Mouse (Mus musculus) neural tube, embryonic 14.5 days (tissue): ENCODE results near the gene Ptchd3. TPM values are rescaled to one million over a fixed set of nuclear protein-coding genes. Genes with fewer than 3 reads are reported as not detected.

Experiments used
- ATAC-seq: fragments of 200-750 bp; cut with Nextera tagmentation; 2 replicates; pipeline ENCODE4 v1.8.0; 2017; ENCODE audit warnings: low read depth, mild to moderate bottlenecking, moderate TSS enrichment, moderate library complexity
- H3K27ac ChIP-seq: fragments of 300-500 bp; sonication (generic); 2 replicates; pipeline ENCODE4 v1.5.1; 2014; ENCODE audit warnings: low read depth, mild to moderate bottlenecking, control low read depth, low read length, moderate library complexity, mixed read lengths
- H3K27me3 ChIP-seq: fragments of 300-500 bp; sonication (generic); 2 replicates; pipeline ENCODE4 v1.6.1; 2014; ENCODE audit warnings: low read length; ENCODE audit not compliant: control insufficient read depth, insufficient read depth
- H3K36me3 ChIP-seq: fragments of 300-500 bp; sonication (generic); 2 replicates; pipeline ENCODE4 v1.6.1; 2014; ENCODE audit warnings: low read length, mixed read lengths; ENCODE audit not compliant: control insufficient read depth, insufficient read depth
- H3K4me1 ChIP-seq: fragments of 300-500 bp; sonication (generic); 2 replicates; pipeline ENCODE4 v1.6.1; 2014; ENCODE audit warnings: low read length; ENCODE audit not compliant: control insufficient read depth, insufficient read depth
- H3K4me2 ChIP-seq: fragments of 300-500 bp; sonication (generic); 2 replicates; pipeline ENCODE4 v1.6.1; 2014; ENCODE audit warnings: mild to moderate bottlenecking, low read depth, low read length, control low read depth
- H3K4me3 ChIP-seq: fragments of 300-500 bp; sonication (generic); 2 replicates; pipeline ENCODE4 v1.5.1; 2014; ENCODE audit warnings: low read depth, low read length, control low read depth, mixed read lengths
- H3K9ac ChIP-seq: fragments of 300-500 bp; sonication (generic); replicated peaks from 2 replicates; pipeline ENCODE4 v1.6.1; 2014; ENCODE audit warnings: low read depth, mild to moderate bottlenecking, control low read depth, low read length, mixed read lengths
- H3K9me3 ChIP-seq: fragments of 300-500 bp; sonication (generic); 2 replicates; pipeline ENCODE4 v1.6.1; 2016; ENCODE audit warnings: low read length; ENCODE audit not compliant: control insufficient read depth
- WGBS: fragments of 180-500 bp; shearing (Covaris S2); extraction: QIAGEN DNeasy Blood & Tissue Kit; methylation state at CpG from one replicate; pipeline ENCODE4 v1.1.7; 2014; 5-methylcytosine and 5-hydroxymethylcytosine counted together
- polyA plus RNA-seq: library from polyadenylated mRNA; unstranded; fragments of >200 nt; fragmentation: Nextera tagmentation; extraction: Ambion mirVana; gene quantifications from 2 replicates; pipeline ENCODE4 v1.2.1, GENCODE M21; 2014

The Ptchd3 gene
- polyA plus RNA-seq, 1 experiment from 2014 or later: 0.13 TPM

DNA sequence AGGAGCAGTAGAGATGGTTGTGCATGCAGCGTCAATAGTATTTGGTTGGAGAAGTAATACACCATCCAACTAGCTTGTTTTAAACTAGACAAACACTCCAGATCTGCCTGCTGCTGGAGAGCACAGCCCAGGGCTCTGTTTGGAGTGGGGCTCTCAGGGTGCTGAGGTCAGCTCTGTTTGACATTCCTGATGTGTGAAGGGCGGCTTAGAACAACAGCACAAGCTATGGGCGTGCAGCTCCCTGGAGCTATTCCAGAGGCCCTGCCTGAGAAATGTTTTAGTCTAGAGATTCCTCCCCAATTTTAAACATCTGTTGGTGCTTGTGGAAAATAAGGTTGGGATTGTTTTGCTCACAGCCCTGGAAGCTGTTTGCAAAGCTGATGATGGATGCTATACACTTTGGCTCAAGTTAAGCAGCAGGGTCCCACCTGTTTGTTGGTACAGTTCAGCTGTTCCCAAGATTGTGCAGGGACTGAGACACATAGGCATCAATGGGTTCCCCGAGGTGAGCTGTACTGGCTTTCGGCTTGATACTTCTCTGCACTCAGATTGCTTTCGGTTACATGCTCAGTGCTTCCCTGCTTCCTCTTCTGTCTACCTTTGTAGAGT lies 35.4 kb upstream of the Ptchd3 start:
- Histone ChIP-seq H3K27me3 (no peaks in the 10 kb centered on the region), H3K4me2 (no peak overlapping the region), H3K4me3 (no peak overlapping the region), H3K36me3 (no peaks in the 10 kb centered on the region), H3K27ac (no peak overlapping the region), H3K9me3 (no peaks in the 10 kb centered on the region), H3K9ac (no peak overlapping the region), H3K4me1 (no peaks in the 10 kb centered on the region)
- 66% methylated on average over 6 of the region's 6 CpGs for WGBS
- ATAC-seq: no peak

DNA sequence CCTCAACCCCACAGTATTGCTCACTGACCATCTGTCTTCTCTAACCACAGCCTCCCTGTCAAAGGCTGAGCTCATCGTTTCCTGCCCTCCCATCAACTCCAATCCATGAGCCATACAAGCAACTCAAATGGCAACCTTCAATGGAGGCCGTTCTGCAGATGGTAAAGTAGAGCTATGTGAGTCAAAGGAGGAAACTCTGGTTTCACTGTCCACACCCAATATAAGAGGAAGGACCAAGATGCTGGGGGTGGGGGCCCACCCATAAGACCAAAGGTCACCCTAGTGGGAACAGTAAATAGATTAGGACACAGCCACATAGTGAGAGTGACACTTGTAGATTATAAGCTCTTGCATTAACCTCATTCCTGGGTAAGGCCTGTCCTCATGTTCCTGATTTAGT lies 34.1 kb upstream of the Ptchd3 start:
- WGBS: 89% methylated on average over 2 of the region's 2 CpGs
- H3K27me3 ChIP-seq: no peaks in the 10 kb centered on the region
- no peak overlapping the region for H3K4me2 ChIP-seq
- H3K9me3 ChIP-seq: no peaks in the 10 kb centered on the region
- H3K27ac ChIP-seq: no peak overlapping the region
- no peak for ATAC-seq
- H3K9ac ChIP-seq: no peak overlapping the region
- no peak overlapping the region for H3K4me3 ChIP-seq
- H3K36me3 ChIP-seq: no peaks in the 10 kb centered on the region
- H3K4me1 ChIP-seq: no peaks in the 10 kb centered on the region

DNA sequence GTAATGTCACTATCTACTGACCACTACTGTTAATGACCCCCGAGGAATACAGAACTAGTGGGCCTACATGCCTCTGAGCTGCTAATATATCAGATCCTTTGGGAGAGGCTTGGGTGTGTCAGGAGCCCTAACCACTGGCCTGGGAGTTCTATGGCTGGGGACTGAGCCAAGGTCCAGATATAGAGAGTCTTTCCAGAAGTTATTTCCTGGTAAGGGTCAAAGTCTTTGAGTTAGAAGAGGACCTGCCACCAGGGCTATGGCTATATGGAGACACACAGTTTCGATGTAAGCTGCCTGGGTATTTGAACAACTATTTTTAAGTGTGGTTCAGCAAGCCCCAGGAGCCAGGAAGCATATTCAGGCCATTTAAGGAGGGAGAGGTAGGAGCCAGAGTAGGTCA lies 31.5 kb upstream of the Ptchd3 start:
- WGBS: 89% methylated on average over 2 of the region's 2 CpGs
- ATAC-seq: no peak

DNA sequence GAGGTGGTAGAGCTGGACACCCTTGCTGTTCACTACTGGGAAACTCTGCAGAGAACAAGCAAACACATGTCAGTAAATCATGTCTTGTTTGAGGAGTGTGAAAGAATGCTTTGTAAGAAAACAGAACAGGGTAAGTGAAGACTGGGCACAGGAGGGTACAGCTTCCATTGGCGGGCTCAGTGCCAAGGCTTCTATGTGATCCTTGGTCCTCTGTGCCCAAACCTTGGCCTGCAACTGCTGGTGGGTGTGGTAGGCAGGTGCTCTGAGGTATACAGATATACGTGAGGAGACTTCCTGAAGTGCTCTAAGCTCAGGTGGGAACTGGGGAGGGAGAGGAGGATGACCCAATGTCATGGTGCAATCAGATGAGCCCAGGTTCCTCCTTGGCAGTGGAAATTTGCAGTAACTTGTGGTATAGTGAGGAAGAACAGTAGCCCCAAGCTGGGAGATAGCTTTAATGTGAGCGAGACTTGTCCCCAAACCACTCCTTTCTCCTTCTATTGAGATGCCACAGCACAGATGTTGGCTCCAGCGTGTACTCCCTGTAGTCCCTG lies 30.2 kb upstream of the Ptchd3 start:
- Histone ChIP-seq H3K27ac (no peak overlapping the region), H3K9me3 (no peaks in the 10 kb centered on the region), H3K27me3 (no peaks in the 10 kb centered on the region), H3K4me3 (no peak overlapping the region), H3K9ac (no peak overlapping the region), H3K4me1 (no peaks in the 10 kb centered on the region), H3K36me3 (no peaks in the 10 kb centered on the region), H3K4me2 (no peak overlapping the region)
- ATAC-seq: no peak
- 86% methylated on average over 4 of the region's 4 CpGs for WGBS

More for the DNA sequence above, 31.5 kb upstream of the Ptchd3 start:
- Histone ChIP-seq H3K4me3 (no peak overlapping the region), H3K4me1 (no peaks in the 10 kb centered on the region), H3K4me2 (no peak overlapping the region), H3K9me3 (no peaks in the 10 kb centered on the region), H3K36me3 (no peaks in the 10 kb centered on the region), H3K9ac (no peak overlapping the region), H3K27me3 (no peaks in the 10 kb centered on the region), H3K27ac (no peak overlapping the region)

DNA sequence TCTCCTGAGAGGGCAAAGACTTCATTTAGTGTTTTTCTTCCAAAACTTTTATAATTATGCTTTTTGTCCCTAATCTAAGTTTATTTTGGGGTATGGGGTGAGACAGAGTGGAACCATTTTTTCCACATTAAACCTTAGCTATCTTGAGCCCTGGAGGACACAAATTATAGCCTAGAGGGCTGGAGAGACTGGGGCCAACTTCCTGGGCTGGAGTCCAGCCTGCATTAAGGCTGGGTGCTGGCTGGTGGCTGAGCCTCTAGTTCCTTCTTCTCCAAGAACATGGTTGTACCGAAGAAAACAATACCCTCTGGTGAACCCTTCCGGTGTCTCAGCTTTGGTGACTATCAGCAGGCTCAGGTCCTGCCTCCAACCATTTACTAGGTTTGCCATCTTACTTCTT lies 27.3 kb upstream of the Ptchd3 start:
- Histone ChIP-seq H3K4me1 (no peaks in the 10 kb centered on the region), H3K27ac (no peak overlapping the region), H3K9ac (no peak overlapping the region), H3K36me3 (no peaks in the 10 kb centered on the region), H3K4me2 (no peak overlapping the region), H3K4me3 (no peak overlapping the region), H3K9me3 (no peaks in the 10 kb centered on the region), H3K27me3 (no peaks in the 10 kb centered on the region)
- no peak for ATAC-seq
- WGBS: 94% methylated on average over 2 of the region's 2 CpGs

DNA sequence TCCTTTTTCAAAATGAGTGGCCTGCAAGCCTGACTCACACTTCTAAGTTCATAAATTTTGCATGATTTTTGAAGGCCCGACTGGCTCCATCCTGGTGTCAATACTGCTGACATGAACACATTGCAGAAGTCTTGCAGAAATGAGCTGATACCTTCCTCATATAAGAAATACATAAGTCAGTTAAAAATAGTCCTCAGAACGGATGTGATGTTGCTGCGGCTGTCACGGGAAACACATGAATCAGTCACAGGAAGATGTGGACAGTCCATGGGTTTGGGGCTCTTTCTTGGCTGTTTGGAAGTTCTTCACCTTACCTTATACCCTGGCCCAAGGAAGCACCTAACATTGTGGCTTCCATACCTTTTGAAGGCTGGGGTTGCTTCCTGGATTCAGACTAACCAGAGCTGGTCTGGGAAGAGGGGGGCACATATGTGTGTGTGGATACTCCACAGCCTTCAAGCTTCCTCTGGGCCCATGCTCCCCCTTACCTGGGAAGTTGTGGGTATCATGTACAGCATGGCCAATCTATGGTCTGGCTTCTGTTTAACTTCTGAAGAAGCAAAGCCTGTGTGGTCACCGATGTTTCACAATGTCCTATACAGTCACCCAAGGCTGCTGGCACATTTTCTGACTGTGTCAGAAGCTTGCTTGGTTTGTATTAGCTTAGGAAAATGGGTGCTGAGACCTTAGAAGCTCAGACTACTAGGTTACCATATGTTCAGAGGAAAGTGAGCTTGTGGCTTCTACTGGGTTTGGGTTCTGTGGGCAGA lies 25.6 kb upstream of the Ptchd3 start:
- WGBS: 93% methylated on average over 5 of the region's 5 CpGs
- Histone ChIP-seq H3K9ac (no peak overlapping the region), H3K4me3 (no peak overlapping the region), H3K4me2 (no peak overlapping the region), H3K9me3 (no peaks in the 10 kb centered on the region), H3K27ac (no peak overlapping the region), H3K27me3 (no peaks in the 10 kb centered on the region), H3K36me3 (no peaks in the 10 kb centered on the region), H3K4me1 (no peaks in the 10 kb centered on the region)
- no peak for ATAC-seq

DNA sequence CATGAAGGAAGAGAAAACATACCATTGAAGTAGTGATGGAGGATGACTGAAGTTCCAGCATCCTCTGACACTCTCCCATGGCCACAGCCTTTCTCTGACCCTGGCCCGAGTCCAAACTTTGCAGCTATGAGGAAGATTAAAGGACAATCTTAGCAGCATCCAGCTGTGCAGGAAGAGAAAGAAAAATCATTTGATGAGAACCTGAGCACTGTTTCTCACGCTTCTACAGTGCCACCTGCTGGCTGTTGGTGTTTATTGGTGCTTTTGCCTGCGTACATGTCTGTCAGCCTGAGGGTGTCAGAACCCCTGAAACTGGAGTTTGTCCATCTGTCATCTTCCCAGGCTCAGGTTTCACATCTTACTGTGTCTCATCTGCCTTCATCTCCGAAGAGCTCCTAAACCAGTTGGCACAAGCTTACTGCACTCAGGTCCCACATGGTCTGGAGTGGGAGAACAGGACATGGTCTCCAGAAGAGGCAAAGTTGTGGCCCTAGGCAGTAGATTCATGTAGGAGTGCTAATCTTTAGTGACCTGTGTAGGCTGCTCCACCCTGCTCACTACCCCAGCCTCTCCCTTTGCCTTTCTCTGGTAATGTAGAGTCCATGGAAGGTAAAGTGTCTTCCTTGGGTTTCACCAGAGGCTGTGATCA lies 21.7 kb upstream of the Ptchd3 start:
- H3K27me3 ChIP-seq: no peaks in the 10 kb centered on the region
- H3K9ac ChIP-seq: no peak overlapping the region
- H3K27ac ChIP-seq: no peak overlapping the region
- H3K4me2 ChIP-seq: no peak overlapping the region
- no peaks in the 10 kb centered on the region for H3K36me3 ChIP-seq
- no peaks in the 10 kb centered on the region for H3K4me1 ChIP-seq
- 5% methylated on average over 4 of the region's 4 CpGs for WGBS
- ATAC-seq: no peak
- H3K9me3 ChIP-seq: no peaks in the 10 kb centered on the region
- H3K4me3 ChIP-seq: no peak overlapping the region

DNA sequence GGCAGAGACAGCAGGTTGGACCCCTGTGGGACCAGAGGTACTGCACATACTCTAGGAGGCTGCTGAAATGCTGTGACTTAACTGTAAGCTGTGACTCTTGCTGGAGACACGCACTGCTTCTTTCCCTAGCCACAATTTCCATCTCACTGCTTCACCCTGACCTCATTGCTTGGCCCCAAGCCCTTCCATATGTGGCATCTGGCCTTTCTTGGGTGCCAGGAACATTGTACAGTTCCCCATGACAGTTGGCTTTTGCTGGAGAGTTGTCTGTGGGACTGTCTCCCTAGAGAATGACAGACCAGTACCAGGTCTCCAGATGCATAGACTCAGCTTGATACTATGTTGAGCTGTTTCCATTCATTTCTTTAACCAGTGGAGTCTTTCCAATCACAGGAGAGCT lies 21.2 kb upstream of the Ptchd3 start:
- H3K4me1 ChIP-seq: no peaks in the 10 kb centered on the region
- no peak overlapping the region for H3K27ac ChIP-seq
- no peak overlapping the region for H3K9ac ChIP-seq
- H3K27me3 ChIP-seq: no peaks in the 10 kb centered on the region
- H3K4me2 ChIP-seq: no peak overlapping the region
- no peak for ATAC-seq
- H3K4me3 ChIP-seq: no peak overlapping the region
- H3K36me3 ChIP-seq: no peaks in the 10 kb centered on the region
- no peaks in the 10 kb centered on the region for H3K9me3 ChIP-seq
- WGBS: 60% methylated on average over 1 of the region's 1 CpGs

DNA sequence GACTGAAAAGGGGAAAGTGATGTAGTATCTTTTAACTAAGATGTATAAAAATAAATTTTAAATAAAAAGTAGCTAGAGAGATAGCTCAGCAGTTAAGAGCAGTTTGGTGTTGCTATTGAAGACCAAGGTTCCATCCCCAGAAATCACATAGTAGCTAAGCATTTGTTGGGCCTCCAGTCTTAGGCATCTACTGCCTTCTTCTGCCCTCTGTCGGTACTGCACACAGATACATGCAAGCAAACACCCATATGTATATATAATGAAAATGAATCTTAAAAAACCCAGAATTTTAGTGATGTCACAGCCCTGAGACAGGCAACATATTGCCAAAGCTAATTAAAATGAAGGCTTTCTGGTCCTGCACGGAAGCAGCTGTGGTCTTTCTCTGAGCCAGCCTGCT lies 15.9 kb downstream of the Ptchd3 start:
- no peak overlapping the region for H3K4me2 ChIP-seq
- no peaks in the 10 kb centered on the region for H3K9me3 ChIP-seq
- no peak overlapping the region for H3K27ac ChIP-seq
- no peaks in the 10 kb centered on the region for H3K27me3 ChIP-seq
- H3K4me3 ChIP-seq: no peak overlapping the region
- H3K9ac ChIP-seq: no peak overlapping the region
- no peaks in the 10 kb centered on the region; the same call in 1 of the 2 replicates for H3K4me1 ChIP-seq
- WGBS: 47% methylated on average over 2 of the region's 2 CpGs
- no peak for ATAC-seq
- no peaks in the 10 kb centered on the region for H3K36me3 ChIP-seq
